Mouse (Mus musculus) kidney, adult 18-20 months (tissue): ENCODE data around the gene Olfr1234.

Source experiments
- DNase-seq: peaks from one replicate; pipeline ENCODE4 v3.0.0; 2021

The Olfr1234 gene

GRCm38 (mm10) chr2:89364765-89365164 lies at the start of gene Olfr1234:
TSS of gene Olfr1234 (minus strand) at chr2:89364865.
- no peak for DNase-seq

GRCm38 (mm10) chr2:89409576-89409975 lies 44.9 kb upstream of the Olfr1234 start, which contains the start of gene Olfr1238:
TSS of gene Olfr1238 (minus strand) at chr2:89409676.
- DNase-seq: no peak

GRCm38 (mm10) chr2:89400882-89401281 lies 36.2 kb upstream of the Olfr1234 start:
- DNase-seq: no peak

GRCm38 (mm10) chr2:89342298-89342697 lies 22.4 kb downstream of the Olfr1234 start, which contains the start of gene Olfr1233:
TSS of gene Olfr1233 (minus strand) at chr2:89342398.
- DNase-seq: no peak

GRCm38 (mm10) chr2:89329575-89329974 lies 35.1 kb downstream of the Olfr1234 start, which contains the start of gene Olfr1232:
TSS of gene Olfr1232 (minus strand) at chr2:89329675.
- DNase-seq: no peak
